In the genomic region with DNA sequence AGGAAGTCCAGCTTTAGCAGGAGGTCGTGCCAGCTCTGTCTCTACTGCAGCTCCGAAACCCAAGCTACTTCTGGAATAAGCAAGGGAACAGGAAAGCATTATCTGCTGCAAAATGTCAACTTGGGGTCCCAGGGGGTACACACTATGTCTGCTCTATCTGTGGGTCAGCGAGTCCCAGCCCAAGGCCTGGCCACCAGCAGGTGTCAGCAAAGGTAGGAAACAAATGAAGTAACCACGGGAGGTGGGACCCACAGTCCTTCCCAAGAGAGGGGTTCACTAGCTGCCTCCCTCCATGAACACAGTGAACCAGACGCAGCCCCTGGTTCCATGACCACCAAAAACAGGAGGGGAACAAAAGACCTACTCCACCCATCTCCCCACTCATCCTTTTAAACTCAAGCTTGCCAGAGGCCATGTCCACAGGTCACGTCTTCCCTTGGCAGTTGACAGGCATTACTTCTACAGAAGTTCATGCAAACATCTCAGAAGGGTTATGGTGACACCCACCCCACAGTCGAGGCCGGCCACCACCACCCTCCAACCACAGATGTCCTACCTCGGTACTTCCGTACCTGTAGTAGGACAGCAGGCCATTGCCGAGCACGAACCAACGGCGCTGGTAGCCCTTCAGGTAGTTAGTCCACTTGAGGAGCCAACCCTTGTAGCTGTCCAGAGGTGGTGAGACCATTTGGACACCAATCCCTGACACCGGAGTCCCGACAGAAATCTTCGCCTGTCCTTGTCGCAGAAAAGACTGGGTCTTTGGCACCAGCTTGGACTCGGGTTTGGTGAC, we compare ENCODE assay signal across 8 mouse cellular contexts. TPM values are rescaled to one million over a fixed set of nuclear protein-coding genes. Genes with fewer than 3 reads are reported as not detected.
DNase-seq lines count a peak whose midpoint lies in the region; ATAC-seq and TF ChIP-seq lines count a peak whose summit lies in the region.

No protein-coding gene starts in this region.

- no peaks in the 10 kb centered on the region for H3K9me3 ChIP-seq in heart, embryonic 10.5 days
- no peaks in the 10 kb centered on the region for H3K9me3 ChIP-seq in forebrain, embryonic 14.5 days (replicated peaks; ENCODE audit: control insufficient read depth, low read length)
- H3K9me3 ChIP-seq in liver, embryonic 15.5 days (replicated peaks) = no peaks in the 10 kb centered on the region

- peaks cover 11% of the 10 kb centered on the region; the same call in 1 of the 2 replicates for H3K4me1 ChIP-seq in heart, embryonic 10.5 days
- H3K4me1 ChIP-seq in bone marrow macrophage, adult 2 months (ENCODE audit: control insufficient read depth, insufficient read depth, low read length) = peaks cover 8% of the 10 kb centered on the region
- peaks cover 7% of the 10 kb centered on the region for H3K4me1 ChIP-seq in forebrain, embryonic 14.5 days (ENCODE audit: control insufficient read depth, insufficient read depth, low read length)
- H3K4me1 ChIP-seq in liver, embryonic 15.5 days (replicated peaks) = peaks cover 11% of the 10 kb centered on the region

- no peak for TF ChIP-seq CTCF in bone marrow macrophage, adult 2 months (IDR thresholded peaks at IDR 0.05; ENCODE audit: low read depth, low read length)

- H3K9ac ChIP-seq in forebrain, embryonic 14.5 days (ENCODE audit: low read length) = peak overlapping the region; percentile 64
- H3K9ac ChIP-seq in liver, embryonic 15.5 days = no peak overlapping the region

- DNase-seq in heart, embryonic 10.5 days (ENCODE audit: low spot score) = peak; percentile 72
- DNase-seq in heart, adult 9 months (ENCODE audit: low spot score in 2 of 2) = no peak
- DNase-seq in forebrain, embryonic 14.5 days (ENCODE audit: low spot score) = no peak
- no peak for DNase-seq in urinary bladder, postnatal 36 days (ENCODE audit: low spot score in 2 of 2)
- DNase-seq in adrenal gland, postnatal 10 days = no peak
- DNase-seq in adrenal gland, postnatal 4 days (ENCODE audit: low spot score in 2 of 2) = no peak

- H3K27me3 ChIP-seq in heart, embryonic 10.5 days (ENCODE audit: insufficient read depth, poor library complexity, severe bottlenecking) = peaks cover 54% of the 10 kb centered on the region
- H3K27me3 ChIP-seq in forebrain, embryonic 14.5 days (replicated peaks; ENCODE audit: control insufficient read depth, insufficient read depth, low read length) = 0 out of 2 replicates have a peak, but pooled peaks cover 3% of the 10 kb centered on the region
- H3K27me3 ChIP-seq in liver, embryonic 15.5 days = peaks cover 52% of the 10 kb centered on the region

- TF ChIP-seq POLR2A in bone marrow macrophage, adult 2 months (IDR thresholded peaks at IDR 0.05; ENCODE audit: borderline replicate concordance, low read depth, low read length) = no peak

- ATAC-seq in forebrain, embryonic 14.5 days = no peak
- ATAC-seq in liver, embryonic 15.5 days (ENCODE audit: insufficient read depth) = no peak

- WGBS in heart, embryonic 10.5 days = 66% methylated on average over 19 of the region's 19 CpGs
- WGBS in forebrain, embryonic 14.5 days = 75% methylated on average over 19 of the region's 19 CpGs
- WGBS in liver, embryonic 15.5 days (ENCODE audit: insufficient replicate concordance) = 59% methylated on average over 19 of the region's 19 CpGs

- no peaks in the 10 kb centered on the region for H3K36me3 ChIP-seq in heart, embryonic 10.5 days
- no peaks in the 10 kb centered on the region for H3K36me3 ChIP-seq in forebrain, embryonic 14.5 days (ENCODE audit: control insufficient read depth, insufficient read depth, low read length)
- no peaks in the 10 kb centered on the region for H3K36me3 ChIP-seq in liver, embryonic 15.5 days (replicated peaks)

- H3K27ac ChIP-seq in heart, embryonic 10.5 days = no peak overlapping the region
- no peak overlapping the region for H3K27ac ChIP-seq in bone marrow macrophage, adult 2 months (ENCODE audit: insufficient read depth, low read depth, low read length)
- H3K27ac ChIP-seq in forebrain, embryonic 14.5 days (ENCODE audit: low read depth, low read length) = no peak overlapping the region
- H3K27ac ChIP-seq in liver, embryonic 15.5 days (replicated peaks) = no peak overlapping the region

- peak overlapping the region; percentile 72 for H3K4me2 ChIP-seq in forebrain, embryonic 14.5 days (ENCODE audit: low read length)
- peak overlapping the region; percentile 76 for H3K4me2 ChIP-seq in liver, embryonic 15.5 days

- H3K4me3 ChIP-seq in heart, embryonic 10.5 days = peak overlapping the region; percentile 62
- H3K4me3 ChIP-seq in bone marrow macrophage, adult 2 months (ENCODE audit: insufficient read depth, low read length) = peak overlapping the region; percentile 59
- peak overlapping the region; percentile 43 for H3K4me3 ChIP-seq in forebrain, embryonic 14.5 days (ENCODE audit: low read depth, low read length)
- peak overlapping the region; percentile 49; the same call in 1 of the 2 replicates for H3K4me3 ChIP-seq in liver, embryonic 15.5 days (replicated peaks)

RNA-seq across cellular contexts. Expression of a gene that starts 0.8 kb away (rescaled TPM):
- 0.11 and 0.29 TPM in 2 replicates for polyA plus RNA-seq in heart, embryonic 10.5 days (2016; fragmentation: Nextera tagmentation; extraction: Ambion mirVana)
- 0.59 and 0.87 TPM in 2 replicates for polyA plus RNA-seq in bone marrow macrophage, adult 2 months (2012; ENCODE audit: insufficient read depth, insufficient read length, missing spikeins)
- polyA plus RNA-seq in forebrain, embryonic 14.5 days (2014; fragmentation: Nextera tagmentation; extraction: Ambion mirVana) = 7.4 and 11.1 TPM in 2 replicates
- polyA plus RNA-seq in liver, embryonic 15.5 days (2015; fragmentation: Nextera tagmentation; extraction: Ambion mirVana) = 0.09 TPM in 2 replicates
- total RNA-seq in adrenal gland, postnatal 10 days (2021) = 1 to 10 TPM; 1.9 to 2.4 TPM
- 1 to 10 TPM; 2.4 to 2.5 TPM for total RNA-seq in adrenal gland, postnatal 4 days (2021)

RNA-seq across cellular contexts. Expression of a gene that starts 32.0 kb away (rescaled TPM):
- polyA plus RNA-seq in heart, embryonic 10.5 days (2016; fragmentation: Nextera tagmentation; extraction: Ambion mirVana) = 0.31 and 0.33 TPM in 2 replicates
- 0.21 and 0.31 TPM in 2 replicates for polyA plus RNA-seq in bone marrow macrophage, adult 2 months (2012; ENCODE audit: insufficient read depth, insufficient read length, missing spikeins)
- polyA plus RNA-seq in forebrain, embryonic 14.5 days (2014; fragmentation: Nextera tagmentation; extraction: Ambion mirVana) = 0.16 and 0.36 TPM in 2 replicates
- polyA plus RNA-seq in liver, embryonic 15.5 days (2015; fragmentation: Nextera tagmentation; extraction: Ambion mirVana) = not detected in 2 replicates
- total RNA-seq in adrenal gland, postnatal 10 days (2021) = under 1 TPM; 0.55 to 0.63 TPM
- under 1 TPM; 0.56 to 0.62 TPM for total RNA-seq in adrenal gland, postnatal 4 days (2021)

RNA-seq across cellular contexts. Expression of a gene that starts 32.2 kb away (rescaled TPM):
- polyA plus RNA-seq in heart, embryonic 10.5 days (2016; fragmentation: Nextera tagmentation; extraction: Ambion mirVana) = 13.6 and 16.1 TPM in 2 replicates
- polyA plus RNA-seq in bone marrow macrophage, adult 2 months (2012; ENCODE audit: insufficient read depth, insufficient read length, missing spikeins) = 1.9 and 2.2 TPM in 2 replicates
- 29.3 and 35.8 TPM in 2 replicates for polyA plus RNA-seq in forebrain, embryonic 14.5 days (2014; fragmentation: Nextera tagmentation; extraction: Ambion mirVana)
- polyA plus RNA-seq in liver, embryonic 15.5 days (2015; fragmentation: Nextera tagmentation; extraction: Ambion mirVana) = 0.13 and 0.38 TPM in 2 replicates
- total RNA-seq in adrenal gland, postnatal 10 days (2021) = 1 to 10 TPM; 4.6 to 5.2 TPM
- 1 to 10 TPM; 6.2 to 6.5 TPM for total RNA-seq in adrenal gland, postnatal 4 days (2021)

RNA-seq across cellular contexts. Expression of a gene that starts 51.6 kb away (rescaled TPM):
- 4.4 and 6.2 TPM in 2 replicates for polyA plus RNA-seq in heart, embryonic 10.5 days (2016; fragmentation: Nextera tagmentation; extraction: Ambion mirVana)
- 9.6 and 9.7 TPM in 2 replicates for polyA plus RNA-seq in bone marrow macrophage, adult 2 months (2012; ENCODE audit: insufficient read depth, insufficient read length, missing spikeins)
- polyA plus RNA-seq in forebrain, embryonic 14.5 days (2014; fragmentation: Nextera tagmentation; extraction: Ambion mirVana) = 8.0 and 10.6 TPM in 2 replicates
- polyA plus RNA-seq in liver, embryonic 15.5 days (2015; fragmentation: Nextera tagmentation; extraction: Ambion mirVana) = 0.43 and 0.44 TPM in 2 replicates
- total RNA-seq in adrenal gland, postnatal 10 days (2021) = 1 to 10 TPM; 3.7 to 4.6 TPM
- 1 to 10 TPM; 5.8 to 7.8 TPM for total RNA-seq in adrenal gland, postnatal 4 days (2021)
